Mouse (Mus musculus): ENCODE results near the gene Arl4c.

DNA sequence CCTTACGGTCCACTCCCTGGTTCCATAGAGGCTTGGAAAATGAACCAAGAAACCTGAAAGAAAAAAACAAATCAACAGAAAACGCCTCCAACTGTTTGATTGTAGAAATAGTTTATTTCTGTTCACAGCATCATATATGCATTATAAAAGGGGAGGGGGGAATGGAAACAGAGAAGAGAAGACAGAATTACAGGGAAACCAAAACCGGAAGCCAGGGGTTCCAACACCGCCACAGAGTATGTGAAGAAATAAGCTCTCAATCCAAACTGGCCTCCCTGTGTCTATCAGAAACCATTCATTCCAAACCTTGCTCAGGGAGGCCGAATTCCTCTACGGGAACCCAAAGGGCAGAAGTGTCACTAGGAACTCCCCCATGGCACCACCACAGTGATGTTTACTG, 3.9 kb downstream of the Arl4c start:
- TF ChIP-seq EP300 (optimal IDR thresholded peaks at IDR 0.05) (no peak), CTCF (IDR thresholded peaks at IDR 0.05; ENCODE audit: low read depth) (no peak)
